Mouse (Mus musculus) adipocyte (in vitro differentiated cells): ENCODE measurements at regions not wholly inside any gene's neighbourhood (a gene's known extent, or its start where the extent isn't known, plus 50 kb on each side); places are given as distances from the start of the nearest gene placed in this dataset.
"Not testable (repeated sequence)": the region's sequence is repeated elsewhere in the genome, so short reads cannot be mapped to it uniquely, and the experiment has no call there.

Experiments
- DNase-seq: peaks from one replicate; pipeline ENCODE4 v3.0.0-alpha.2; 2016; ENCODE audit warnings: low spot score

DNA sequence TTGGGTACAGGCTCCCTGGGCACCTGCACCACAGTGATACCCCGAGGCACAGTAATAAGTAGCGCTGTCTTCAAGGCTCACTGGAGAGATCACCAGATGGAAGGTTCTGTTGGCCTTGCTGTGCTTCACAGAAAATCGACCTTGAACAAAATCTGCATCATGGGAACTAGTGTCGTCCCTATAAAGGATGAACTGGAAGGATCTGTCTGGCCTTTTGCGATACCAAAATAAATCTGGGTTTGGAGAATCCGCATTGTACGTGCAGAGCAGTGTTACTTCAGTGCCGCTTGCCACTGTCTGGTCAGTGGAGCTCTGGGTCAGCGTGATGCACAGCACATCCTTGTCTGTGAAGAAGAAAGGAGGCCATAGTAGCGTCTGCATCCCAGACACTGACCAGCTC lies 105.3 kb downstream of the Dad1 start:
- DNase-seq = no peak

GRCm38 (mm10) chr14:54148121-54148520 lies 105.8 kb downstream of the Dad1 start:
- no peak for DNase-seq

DNA sequence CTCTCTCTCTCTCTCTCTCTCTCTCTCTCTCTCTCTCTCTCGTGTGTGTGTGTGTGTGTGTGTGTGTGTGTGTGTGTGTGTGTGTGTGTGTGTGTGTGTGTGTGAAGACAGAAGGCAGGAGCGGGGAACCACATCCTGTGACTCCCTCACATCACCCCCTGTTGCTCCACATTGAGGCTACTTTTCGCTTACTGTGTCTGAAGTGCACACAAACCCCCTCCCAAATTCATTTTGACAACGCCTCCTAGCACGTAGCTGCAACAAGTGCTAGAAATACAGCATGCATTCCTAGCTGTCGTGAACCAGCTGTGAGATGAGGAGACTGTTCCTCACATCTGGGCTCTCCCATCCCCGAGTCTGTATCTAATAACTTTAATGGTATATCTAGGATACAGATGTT lies 106.4 kb downstream of the Dad1 start:
- no peak for DNase-seq

- peak; percentile 24 for DNase-seq
These were observed 107.9 kb downstream of the Dad1 start for GRCm38 (mm10) chr14:54145743-54146741.

DNA sequence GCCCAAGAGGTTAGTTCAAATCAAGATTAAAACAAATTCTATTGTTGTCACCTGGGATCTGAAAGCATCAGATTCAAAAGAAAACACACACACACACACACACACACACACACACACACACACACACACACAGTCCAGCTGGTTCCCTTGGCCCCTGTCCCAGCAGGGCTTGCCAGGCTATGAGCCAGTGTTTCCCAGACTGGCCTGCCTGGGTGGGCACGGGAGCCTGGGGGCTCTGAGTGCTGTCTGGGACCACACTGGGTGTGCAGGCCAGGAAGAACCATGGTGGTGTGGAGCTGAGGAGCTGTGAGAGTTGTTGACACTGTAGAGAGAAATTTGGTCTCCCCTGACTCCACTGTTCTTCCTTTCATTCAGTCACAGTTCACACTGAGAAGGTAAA lies 110.1 kb downstream of the Dad1 start:
- DNase-seq = no peak

DNA sequence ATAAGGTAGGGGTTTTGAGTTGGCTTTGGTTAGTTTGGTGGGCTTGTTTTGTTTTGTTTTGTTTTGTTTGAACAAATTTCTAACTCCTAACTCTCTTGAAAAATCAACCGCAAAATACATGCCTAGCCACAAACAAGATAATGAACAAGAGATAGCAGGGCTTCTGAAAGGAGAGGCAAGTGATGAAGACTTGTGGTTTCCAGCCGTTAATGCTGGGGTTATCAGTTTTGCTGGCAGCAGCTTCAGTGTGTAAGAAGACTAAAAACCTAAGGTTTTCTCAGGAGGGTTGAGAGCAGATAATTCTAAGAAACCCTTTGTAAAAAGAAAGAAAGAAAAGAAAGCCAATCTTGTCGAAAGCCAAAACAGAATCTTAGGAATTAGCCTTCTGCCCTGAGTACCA lies 115.6 kb downstream of the Dad1 start:
- no peak for DNase-seq

DNA sequence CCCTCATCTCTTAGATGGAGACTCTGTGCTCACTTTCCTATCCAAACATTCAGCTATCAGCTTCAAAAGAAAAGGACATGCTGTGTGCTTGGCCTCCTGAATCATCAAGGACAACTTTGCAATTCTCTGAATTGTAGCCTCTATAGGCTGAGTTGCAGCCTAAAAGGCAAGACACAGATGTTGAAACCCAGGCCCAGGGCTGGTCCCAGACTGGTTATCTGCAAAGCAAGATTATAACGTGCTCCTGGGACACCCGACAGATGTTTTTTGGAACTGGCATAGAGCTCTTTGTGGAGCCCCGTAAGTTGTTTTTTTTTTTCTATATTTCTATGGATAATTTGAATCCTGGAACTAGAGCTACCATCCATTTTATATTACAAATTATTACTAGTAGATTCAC lies 117.4 kb downstream of the Dad1 start:
- no peak for DNase-seq

DNA sequence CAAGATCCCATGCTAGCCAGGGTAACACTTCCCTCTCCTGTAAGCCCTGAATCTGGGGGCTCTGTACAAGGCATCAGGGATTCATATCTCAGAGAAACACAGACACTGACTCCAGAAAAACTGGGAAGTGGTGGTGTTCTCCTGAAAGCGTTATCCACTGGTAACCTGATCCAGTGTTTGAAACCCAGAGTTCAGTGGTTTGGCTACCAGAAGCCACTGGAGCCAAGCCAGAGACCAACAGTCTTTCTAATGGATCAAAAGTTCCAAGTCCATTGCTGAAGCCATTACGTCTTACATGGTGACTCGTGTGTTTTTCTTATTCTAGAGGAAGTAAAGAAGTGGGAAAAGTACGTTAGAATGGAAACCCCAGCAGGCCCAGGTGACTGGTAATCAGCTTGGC lies 125.6 kb downstream of the Dad1 start:
- DNase-seq = peak; percentile 14

- no peak for DNase-seq
These were observed 128.4 kb downstream of the Dad1 start for GRCm38 (mm10) chr14:54125510-54125909.

- no peak for DNase-seq
These were observed 131.9 kb downstream of the Dad1 start for GRCm38 (mm10) chr14:54121973-54122372.

DNA sequence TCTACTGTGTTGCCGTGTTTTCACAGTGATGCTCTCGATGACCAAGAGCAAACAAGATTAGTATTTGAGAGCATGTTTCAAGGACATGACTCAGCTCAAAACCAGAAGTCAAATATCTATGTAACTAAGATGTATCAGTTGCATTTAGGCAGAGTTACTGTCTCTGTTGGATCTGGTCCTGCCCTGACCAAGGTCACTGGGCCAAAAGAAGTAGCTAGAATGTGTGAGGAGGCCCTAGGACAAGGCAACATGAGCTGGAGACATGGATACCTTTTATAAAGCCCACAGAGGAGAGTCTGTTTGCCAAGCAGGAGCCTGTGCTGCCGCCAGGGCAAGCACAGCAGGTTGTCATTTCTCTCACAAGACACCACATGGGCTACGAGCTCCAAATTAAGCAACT lies 132.6 kb downstream of the Dad1 start:
- no peak for DNase-seq

GRCm38 (mm10) chr14:54120194-54120593 lies 133.7 kb downstream of the Dad1 start:
- DNase-seq = no peak

- DNase-seq = not testable (repeated sequence)
These were observed 136.3 kb downstream of the Dad1 start for GRCm38 (mm10) chr14:54117607-54118006.

GRCm38 (mm10) chr14:54113216-54113615 lies 140.7 kb downstream of the Dad1 start:
- DNase-seq = no peak

DNA sequence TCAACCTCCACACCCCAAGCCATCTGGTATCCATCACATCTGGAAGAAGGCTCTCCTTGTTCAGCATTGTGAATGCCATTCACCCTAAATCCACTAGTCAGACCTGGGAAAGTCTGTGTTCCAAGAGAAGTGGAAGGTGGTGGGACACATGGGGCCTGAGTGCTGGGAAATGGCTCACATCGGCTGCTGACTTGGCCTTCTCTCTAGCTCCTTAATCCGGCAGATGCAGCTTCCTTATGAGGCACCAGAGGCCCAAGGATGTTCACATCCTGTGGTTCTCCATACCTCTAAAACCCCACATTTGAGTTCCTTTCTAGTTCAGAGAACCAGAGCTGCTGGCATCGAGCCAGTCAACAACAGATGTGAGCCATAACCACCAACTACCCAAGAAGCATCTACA lies 142.9 kb downstream of the Dad1 start:
- no peak for DNase-seq

GRCm38 (mm10) chr14:54109129-54109528 lies 144.8 kb downstream of the Dad1 start:
- no peak for DNase-seq

DNA sequence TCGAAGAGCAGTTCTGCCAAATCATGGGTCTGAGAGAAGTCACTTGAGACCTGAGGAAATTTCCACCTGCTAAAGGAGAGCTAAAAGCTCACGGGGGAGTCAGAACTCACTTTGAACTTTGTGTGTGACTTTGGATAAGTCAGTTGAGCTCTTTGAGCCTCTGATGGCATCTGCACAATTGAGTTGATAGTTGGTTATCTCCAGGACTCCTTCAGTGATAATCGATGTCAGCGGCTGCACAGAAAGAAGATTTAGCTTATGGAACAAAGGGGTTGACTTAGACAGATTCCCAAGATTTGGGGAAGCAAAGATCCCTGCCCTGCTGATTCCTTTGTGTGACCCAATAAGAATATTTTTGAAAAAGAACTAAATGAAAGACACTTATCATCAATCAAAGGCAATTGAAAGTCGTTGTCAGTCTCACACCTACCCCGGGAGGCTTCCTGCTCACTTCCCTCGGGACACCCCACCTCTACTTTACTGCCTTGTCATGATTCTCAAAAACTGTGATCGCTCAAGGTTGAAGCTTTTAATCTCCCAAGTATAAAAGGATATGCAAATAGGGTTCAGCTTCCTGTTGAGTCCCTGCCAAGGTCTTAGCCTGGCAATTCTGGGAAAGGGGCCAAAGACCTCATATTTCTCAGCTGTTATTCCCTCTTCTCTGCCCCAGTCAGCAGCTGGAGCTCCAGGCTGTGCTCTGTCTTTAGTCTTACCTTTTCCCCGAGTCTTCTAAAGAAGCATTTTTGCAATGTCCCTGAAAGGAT lies 145.4 kb downstream of the Dad1 start:
- DNase-seq = peak; percentile 74

DNA sequence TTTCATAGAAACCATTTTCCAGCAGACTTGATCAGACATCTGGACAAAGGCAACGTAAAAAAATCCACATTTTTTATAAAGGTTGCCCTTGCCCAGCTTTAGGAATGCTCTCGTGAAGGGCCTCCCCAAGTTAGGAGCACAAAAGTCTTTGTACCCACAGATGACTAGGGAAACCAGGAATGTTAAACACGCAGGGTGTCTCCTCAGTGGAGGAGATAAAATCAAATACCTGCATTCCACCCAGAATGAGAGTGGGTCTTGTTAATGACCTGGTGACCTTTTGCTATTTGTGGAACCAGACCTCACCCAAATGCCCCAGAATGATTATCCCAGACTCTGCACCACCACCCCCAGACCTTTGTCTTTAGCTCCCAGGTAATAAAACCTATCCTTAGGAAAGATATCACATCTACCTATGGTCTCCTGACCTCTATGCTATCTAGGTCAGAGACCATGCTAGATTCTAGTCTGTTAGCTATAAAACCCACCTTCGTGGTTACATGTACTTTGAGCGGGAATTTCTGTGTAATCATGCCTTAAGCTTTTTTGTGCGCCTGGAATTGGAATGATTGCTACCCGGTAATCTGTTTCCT lies 146.6 kb downstream of the Dad1 start:
- no peak for DNase-seq

- no peak for DNase-seq
These were observed 149.7 kb downstream of the Dad1 start for GRCm38 (mm10) chr14:54104243-54104642.

DNA sequence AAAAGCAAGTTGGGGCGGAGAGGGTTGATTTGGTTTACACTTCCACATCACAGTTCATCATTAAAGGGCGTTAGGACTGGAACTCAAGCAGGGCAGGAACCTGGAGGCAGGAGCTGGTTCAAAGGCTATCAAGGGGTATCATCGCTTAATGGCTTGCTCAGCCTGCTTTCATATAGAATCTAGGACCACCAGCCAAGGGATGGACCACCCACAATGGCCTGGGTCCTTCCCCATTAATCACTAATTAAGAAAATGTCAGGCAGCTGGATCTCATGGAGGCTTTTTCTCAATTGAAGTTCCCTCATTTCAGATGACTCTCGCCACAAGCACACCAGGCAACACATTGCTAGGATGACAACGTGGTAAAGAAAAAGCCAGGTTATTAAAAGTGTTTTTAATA lies 150.4 kb downstream of the Dad1 start:
- no peak for DNase-seq

DNA sequence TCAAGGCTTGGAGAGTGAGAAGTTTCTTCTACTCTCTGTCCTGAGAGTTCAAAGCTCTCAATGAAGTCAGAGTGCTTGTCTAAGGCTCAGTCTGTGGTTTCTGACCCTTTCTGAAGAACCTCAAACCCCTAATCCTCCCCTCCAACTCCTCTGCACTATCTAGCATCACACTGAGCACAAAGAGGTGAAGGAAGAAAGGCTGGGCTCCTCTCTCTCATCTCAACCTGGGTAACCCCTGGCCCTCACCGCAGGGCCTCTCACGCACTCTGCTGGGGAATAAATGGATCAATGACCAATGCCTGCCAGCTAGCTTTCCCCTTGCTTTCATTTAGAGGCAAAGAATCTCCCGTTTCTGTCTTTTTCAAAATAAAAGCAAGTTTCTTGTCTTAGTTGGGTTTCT lies 150.8 kb downstream of the Dad1 start:
- no peak for DNase-seq

DNA sequence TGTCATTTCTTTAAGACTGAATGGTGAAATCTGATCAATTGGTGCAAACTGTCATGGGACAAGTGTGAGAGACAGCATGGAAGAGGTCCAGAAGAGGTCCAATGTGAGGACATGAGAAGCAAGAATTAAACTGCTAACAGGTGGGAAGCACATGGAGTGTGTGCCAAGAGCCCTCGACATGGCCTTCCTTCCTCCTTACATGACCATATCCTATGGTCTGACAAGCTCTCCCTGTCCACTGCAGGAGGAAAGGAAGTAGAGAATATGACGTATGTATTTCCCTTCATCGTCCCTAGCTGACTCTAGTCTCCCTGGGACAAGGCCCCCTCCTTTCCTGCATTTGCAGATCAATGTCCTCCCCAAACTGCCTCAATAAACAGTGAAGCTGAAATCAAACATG lies 152.1 kb downstream of the Dad1 start:
- DNase-seq = no peak

DNA sequence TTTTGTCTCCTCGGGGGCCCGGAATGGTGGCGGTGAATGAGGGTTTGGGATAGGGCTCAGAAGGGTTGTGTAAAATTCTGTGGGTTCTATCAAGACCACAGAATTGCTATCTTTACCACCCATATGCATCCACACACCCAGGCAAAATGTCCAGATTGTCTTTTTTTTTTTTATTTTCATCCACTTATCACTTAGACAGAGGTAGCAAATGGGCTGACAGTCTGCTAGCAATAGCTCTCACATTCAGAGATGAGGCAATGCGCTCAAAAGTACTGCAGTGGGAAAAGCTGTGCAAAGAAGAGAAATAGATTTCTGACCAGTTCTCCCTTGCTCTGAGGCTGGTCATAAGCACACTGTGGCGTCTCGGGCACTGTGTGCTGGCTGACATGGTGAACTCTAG lies 154.5 kb downstream of the Dad1 start:
- DNase-seq = no peak
